Mouse (Mus musculus) ES-Bruce4 (cell line): ENCODE measurements around the gene Nrbf2. TPM values are rescaled to one million over a fixed set of nuclear protein-coding genes. Genes with fewer than 3 reads are reported as not detected.

Experiments
- H3K27ac ChIP-seq: 2 replicates; pipeline ENCODE4 v1.5.1; 2012; ENCODE audit warnings: low read length, inconsistent platforms; ENCODE audit not compliant: insufficient read depth
- H3K27me3 ChIP-seq: 2 replicates; pipeline ENCODE4 v1.6.1; 2012; ENCODE audit warnings: mild to moderate bottlenecking, low read length, inconsistent platforms; ENCODE audit not compliant: control insufficient read depth, poor library complexity, insufficient read depth, severe bottlenecking
- H3K36me3 ChIP-seq: 2 replicates; pipeline ENCODE4 v1.6.1; 2012; ENCODE audit warnings: inconsistent platforms, mild to moderate bottlenecking, low read length, moderate library complexity; ENCODE audit not compliant: control insufficient read depth, poor library complexity, insufficient read depth, severe bottlenecking
- H3K4me1 ChIP-seq: one replicate; pipeline ENCODE4 v1.8.1; 2011; ENCODE audit warnings: low read length; ENCODE audit not compliant: control insufficient read depth, insufficient read depth
- H3K4me3 ChIP-seq: 2 replicates; pipeline ENCODE4 v1.5.1; 2011; ENCODE audit warnings: low read depth, mild to moderate bottlenecking, low read length
- H3K9ac ChIP-seq: 2 replicates; pipeline ENCODE4 v1.6.1; 2012; ENCODE audit warnings: low read depth, mild to moderate bottlenecking, inconsistent platforms; ENCODE audit not compliant: poor library complexity, severe bottlenecking
- H3K9me3 ChIP-seq: replicated peaks from 2 replicates; pipeline ENCODE4 v1.6.1; 2012; ENCODE audit warnings: mild to moderate bottlenecking, low read length, inconsistent platforms; ENCODE audit not compliant: control insufficient read depth, poor library complexity, insufficient read depth, severe bottlenecking
- CTCF ChIP-seq: IDR thresholded peaks from one replicate; pipeline ENCODE4 v1.8.1; 2011; ENCODE audit warnings: low read depth, low read length
- EP300 ChIP-seq: IDR thresholded peaks from 2 replicates; pipeline ENCODE4 v1.6.1; 2011; ENCODE audit warnings: low read depth, low read length; ENCODE audit not compliant: insufficient read depth
- POLR2A ChIP-seq: IDR thresholded peaks from one replicate; pipeline ENCODE4 v1.8.1; 2011; ENCODE audit warnings: low read length; ENCODE audit not compliant: insufficient read depth
- polyA plus RNA-seq: library from polyadenylated mRNA; stranded (reverse); fragments of >200 nt; gene quantifications from 2 replicates; pipeline ENCODE4 v1.2.4, GENCODE M21; 2011; ENCODE audit warnings: low read depth; ENCODE audit not compliant: missing spikeins, insufficient read depth, insufficient read length

The Nrbf2 gene
- polyA plus RNA-seq, 1 experiment = 22.5 TPM

- Histone ChIP-seq H3K27ac (no peak overlapping the region), H3K9ac (no peak overlapping the region), H3K4me1 (no peaks in the 10 kb centered on the region), H3K9me3 (no peaks in the 10 kb centered on the region), H3K4me3 (no peak overlapping the region), H3K27me3 (no peaks in the 10 kb centered on the region), H3K36me3 (peaks cover 12% of the 10 kb centered on the region)
- TF ChIP-seq POLR2A (no peak), CTCF (no peak), EP300 (no peak)
Measured at GRCm38 (mm10) chr10:67275916-67276315, 9.2 kb downstream of the Nrbf2 start.

- H3K27ac ChIP-seq = no peak overlapping the region
- H3K4me1 ChIP-seq = no peaks in the 10 kb centered on the region
- H3K36me3 ChIP-seq = peaks cover 14% of the 10 kb centered on the region
- no peaks in the 10 kb centered on the region for H3K9me3 ChIP-seq
- no peak for TF ChIP-seq EP300
- TF ChIP-seq POLR2A = no peak
- peak; percentile 15 for TF ChIP-seq CTCF
- no peak overlapping the region for H3K9ac ChIP-seq
- no peaks in the 10 kb centered on the region for H3K27me3 ChIP-seq
- no peak overlapping the region for H3K4me3 ChIP-seq
Measured at GRCm38 (mm10) chr10:67264852-67265251, 20.3 kb downstream of the Nrbf2 start.

- TF ChIP-seq POLR2A (no peak), EP300 (no peak), CTCF (no peak)
- H3K9me3 ChIP-seq = no peaks in the 10 kb centered on the region
- H3K27me3 ChIP-seq = no peaks in the 10 kb centered on the region
- H3K36me3 ChIP-seq = peaks cover 48% of the 10 kb centered on the region
- H3K4me1 ChIP-seq = no peaks in the 10 kb centered on the region
- H3K27ac ChIP-seq = no peak overlapping the region
- H3K4me3 ChIP-seq = no peak overlapping the region
- H3K9ac ChIP-seq = no peak overlapping the region
Measured at GRCm38 (mm10) chr10:67253115-67253514, 32.0 kb downstream of the Nrbf2 start.

GRCm38 (mm10) chr10:67252353-67252752 is 32.8 kb downstream of the Nrbf2 start:
- Histone ChIP-seq H3K9me3 (no peaks in the 10 kb centered on the region), H3K4me1 (no peaks in the 10 kb centered on the region), H3K27me3 (no peaks in the 10 kb centered on the region), H3K9ac (no peak overlapping the region), H3K36me3 (peaks cover 55% of the 10 kb centered on the region), H3K27ac (no peak overlapping the region), H3K4me3 (no peak overlapping the region)
- TF ChIP-seq POLR2A (no peak), EP300 (no peak), CTCF (no peak)

GRCm38 (mm10) chr10:67250846-67251245 is 34.3 kb downstream of the Nrbf2 start:
- no peak for TF ChIP-seq EP300
- TF ChIP-seq POLR2A = no peak
- no peak for TF ChIP-seq CTCF
- no peaks in the 10 kb centered on the region for H3K27me3 ChIP-seq
- no peak overlapping the region for H3K9ac ChIP-seq
- no peaks in the 10 kb centered on the region for H3K9me3 ChIP-seq
- H3K4me3 ChIP-seq = no peak overlapping the region
- H3K4me1 ChIP-seq = peaks cover under 1% of the 10 kb centered on the region
- peaks cover 57% of the 10 kb centered on the region for H3K36me3 ChIP-seq
- no peak overlapping the region for H3K27ac ChIP-seq

GRCm38 (mm10) chr10:67249486-67249885 is 35.6 kb downstream of the Nrbf2 start:
- peaks cover 61% of the 10 kb centered on the region for H3K36me3 ChIP-seq
- no peak overlapping the region for H3K4me3 ChIP-seq
- H3K4me1 ChIP-seq = peaks cover 2% of the 10 kb centered on the region
- no peaks in the 10 kb centered on the region for H3K27me3 ChIP-seq
- no peak overlapping the region for H3K9ac ChIP-seq
- H3K9me3 ChIP-seq = no peaks in the 10 kb centered on the region
- H3K27ac ChIP-seq = no peak overlapping the region
- TF ChIP-seq EP300 (no peak), POLR2A (no peak), CTCF (no peak)
